Mouse (Mus musculus) CD4-positive helper T cell, adult 2 months (primary cell): ENCODE data around the gene Ablim1.
"Not testable (repeated sequence)": the region's sequence is repeated elsewhere in the genome, so short reads cannot be mapped to it uniquely, and the experiment has no call there.

Source experiments
- DNase-seq: peaks from one replicate; pipeline ENCODE4 v3.0.0-alpha.2; 2012; ENCODE audit warnings: low read depth, missing footprints, low spot score

The Ablim1 gene

GRCm38 (mm10) chr19:57155121-57155884 is 159.4 kb downstream of the Ablim1 start:
- no peak for DNase-seq

GRCm38 (mm10) chr19:57152357-57152756 is 162.4 kb downstream of the Ablim1 start:
- no peak for DNase-seq

GRCm38 (mm10) chr19:57151504-57151903 is 163.2 kb downstream of the Ablim1 start:
- no peak for DNase-seq

GRCm38 (mm10) chr19:57150275-57150674 is 164.4 kb downstream of the Ablim1 start:
- peak; percentile 69 for DNase-seq

GRCm38 (mm10) chr19:57147746-57148145 is 167.0 kb downstream of the Ablim1 start:
- no peak for DNase-seq

GRCm38 (mm10) chr19:57146936-57147335 is 167.8 kb downstream of the Ablim1 start:
- DNase-seq, result no peak

GRCm38 (mm10) chr19:57143646-57144045 is 171.1 kb downstream of the Ablim1 start:
- DNase-seq, result no peak

GRCm38 (mm10) chr19:57141756-57142461 is 172.8 kb downstream of the Ablim1 start:
- DNase-seq, result no peak

- no peak for DNase-seq
Measured at GRCm38 (mm10) chr19:57140874-57141273, 173.8 kb downstream of the Ablim1 start.

GRCm38 (mm10) chr19:57140071-57140470 is 174.6 kb downstream of the Ablim1 start:
- no peak for DNase-seq

- no peak for DNase-seq
Measured at GRCm38 (mm10) chr19:57138909-57139617, 175.7 kb downstream of the Ablim1 start.

GRCm38 (mm10) chr19:57138469-57138868 is 176.2 kb downstream of the Ablim1 start:
- no peak for DNase-seq

- DNase-seq, result no peak
Measured at GRCm38 (mm10) chr19:57138045-57138444, 176.7 kb downstream of the Ablim1 start.

- peak; percentile 82 for DNase-seq
Measured at GRCm38 (mm10) chr19:57136228-57136627, 178.5 kb downstream of the Ablim1 start.

- not testable (repeated sequence) for DNase-seq
Measured at GRCm38 (mm10) chr19:57135654-57136053, 179.1 kb downstream of the Ablim1 start.

GRCm38 (mm10) chr19:57134654-57135348 is 179.9 kb downstream of the Ablim1 start:
- DNase-seq, result no peak

GRCm38 (mm10) chr19:57132916-57133520 is 181.7 kb downstream of the Ablim1 start:
- peak; percentile 49 for DNase-seq

GRCm38 (mm10) chr19:57132281-57132680 is 182.4 kb downstream of the Ablim1 start:
- peak; percentile 94 for DNase-seq

GRCm38 (mm10) chr19:57131366-57131765 is 183.4 kb downstream of the Ablim1 start:
- DNase-seq, result peak; percentile 91

- DNase-seq, result no peak
Measured at GRCm38 (mm10) chr19:57130591-57130990, 184.1 kb downstream of the Ablim1 start.

GRCm38 (mm10) chr19:57129729-57130128 is 185.0 kb downstream of the Ablim1 start:
- peak; percentile 33 for DNase-seq
